Mouse (Mus musculus) liver, embryonic 13.5 days (tissue): ENCODE measurements around the gene Ddx46. TPM values are rescaled to one million over a fixed set of nuclear protein-coding genes. Genes with fewer than 3 reads are reported as not detected.

ENCODE experiments used
- ATAC-seq: fragments of 200-750 bp; cut with Nextera tagmentation; 2 replicates; pipeline ENCODE4 v1.8.0; 2017; ENCODE audit warnings: low read depth, mild to moderate bottlenecking, moderate number of reproducible peaks, moderate library complexity
- DNase-seq: peaks from one replicate; pipeline ENCODE4 v3.0.0; 2022
- H3K27ac ChIP-seq: fragments of 300-500 bp; sonication (generic); 2 replicates; pipeline ENCODE4 v1.5.1; 2015; ENCODE audit warnings: moderate library complexity, mild to moderate bottlenecking, inconsistent platforms
- H3K27me3 ChIP-seq: fragments of 300-500 bp; sonication (generic); 2 replicates; pipeline ENCODE4 v1.6.1; 2015; ENCODE audit warnings: mild to moderate bottlenecking, inconsistent platforms
- H3K36me3 ChIP-seq: fragments of 300-500 bp; sonication (generic); 2 replicates; pipeline ENCODE4 v1.6.1; 2015; ENCODE audit warnings: mild to moderate bottlenecking, inconsistent platforms
- H3K4me1 ChIP-seq: fragments of 300-500 bp; sonication (generic); replicated peaks from 2 replicates; pipeline ENCODE4 v1.6.1; 2015; ENCODE audit warnings: inconsistent platforms
- H3K4me2 ChIP-seq: fragments of 300-500 bp; sonication (generic); 2 replicates; pipeline ENCODE4 v1.6.1; 2015; ENCODE audit warnings: inconsistent platforms, mild to moderate bottlenecking, moderate library complexity
- H3K4me3 ChIP-seq: fragments of 300-500 bp; sonication (generic); replicated peaks from 2 replicates; pipeline ENCODE4 v1.5.1; 2015; ENCODE audit warnings: mild to moderate bottlenecking, inconsistent platforms
- H3K9ac ChIP-seq: fragments of 300-500 bp; sonication (generic); 2 replicates; pipeline ENCODE4 v1.6.1; 2015; ENCODE audit warnings: mild to moderate bottlenecking, inconsistent platforms
- H3K9me3 ChIP-seq: fragments of 300-500 bp; sonication (generic); replicated peaks from 2 replicates; pipeline ENCODE4 v1.6.1; 2016; ENCODE audit warnings: inconsistent platforms
- WGBS: fragments of 180-500 bp; shearing (Covaris S2); methylation state at CpG from one replicate; pipeline ENCODE4 v1.1.7; 2015; ENCODE audit not compliant: insufficient replicate concordance; 5-methylcytosine and 5-hydroxymethylcytosine counted together
- polyA plus RNA-seq: library from polyadenylated mRNA; unstranded; fragments of >200 nt; fragmentation: Nextera tagmentation; extraction: Ambion mirVana; gene quantifications from 2 replicates; pipeline ENCODE4 v1.2.1, GENCODE M21; 2015

The Ddx46 gene
- 20.7 and 27.3 TPM in 2 replicates for polyA plus RNA-seq

GRCm38 (mm10) chr13:55634639-55635127, at the start of gene Ddx46:
TSS of gene Ddx46 (plus strand) at chr13:55635027.
- H3K27me3 ChIP-seq, result no peaks in the 10 kb centered on the region
- H3K4me1 ChIP-seq, result peaks cover 30% of the 10 kb centered on the region
- H3K9ac ChIP-seq, result peak within 1 kb of the TSS; percentile 94
- ATAC-seq, result peak; percentile 90
- H3K36me3 ChIP-seq, result peaks cover 62% of the 10 kb centered on the region
- H3K27ac ChIP-seq, result peak within 1 kb of the TSS; percentile 78
- DNase-seq, result peak; percentile 81
- peak within 1 kb of the TSS; percentile 100 for H3K4me3 ChIP-seq
- peak within 1 kb of the TSS; percentile 88 for H3K4me2 ChIP-seq
- H3K9me3 ChIP-seq, result no peaks in the 10 kb centered on the region
- 5% methylated on average over 30 of the region's 30 CpGs for WGBS

GRCm38 (mm10) chr13:55591961-55592490, 42.8 kb upstream of the Ddx46 start:
- ATAC-seq (peak; percentile 31; the same call in 1 of the 2 replicates), DNase-seq (no peak)
- 71% methylated on average over 4 of the region's 4 CpGs for WGBS

GRCm38 (mm10) chr13:55592512-55593253, 42.1 kb upstream of the Ddx46 start:
- ATAC-seq, result peak; percentile 97
- Histone ChIP-seq H3K27me3 (0 out of 2 replicates have a peak, but pooled peaks cover 12% of the 10 kb centered on the region), H3K4me3 (peak overlapping the region; percentile 90), H3K36me3 (peaks cover 35% of the 10 kb centered on the region), H3K9ac (peak overlapping the region; percentile 91), H3K9me3 (no peaks in the 10 kb centered on the region), H3K27ac (peak overlapping the region; percentile 71), H3K4me2 (peak overlapping the region; percentile 77), H3K4me1 (peaks cover 26% of the 10 kb centered on the region)
- WGBS, result 3% methylated on average over 29 of the region's 29 CpGs
- peak; percentile 96 for DNase-seq

More at GRCm38 (mm10) chr13:55591961-55592490, 42.8 kb upstream of the Ddx46 start:
- Histone ChIP-seq H3K27ac (no peak overlapping the region), H3K4me2 (0 out of 2 replicates have a peak overlapping the region, but pooled peaks have one; percentile 15), H3K9me3 (no peaks in the 10 kb centered on the region), H3K27me3 (0 out of 2 replicates have a peak, but pooled peaks cover 12% of the 10 kb centered on the region), H3K4me1 (peaks cover 26% of the 10 kb centered on the region), H3K36me3 (peaks cover 29% of the 10 kb centered on the region), H3K4me3 (no peak overlapping the region), H3K9ac (no peak overlapping the region)

GRCm38 (mm10) chr13:55593254-55593747, 41.5 kb upstream of the Ddx46 start:
- H3K9ac ChIP-seq, result peak overlapping the region; percentile 91
- DNase-seq (no peak), ATAC-seq (peak; percentile 39)
- H3K4me1 ChIP-seq, result peaks cover 26% of the 10 kb centered on the region
- WGBS, result under 1% methylated on average over 31 of the region's 31 CpGs
- peak overlapping the region; percentile 90 for H3K4me3 ChIP-seq
- H3K36me3 ChIP-seq, result peaks cover 39% of the 10 kb centered on the region
- no peaks in the 10 kb centered on the region for H3K9me3 ChIP-seq
- H3K27me3 ChIP-seq, result 0 out of 2 replicates have a peak, but pooled peaks cover 12% of the 10 kb centered on the region
- H3K4me2 ChIP-seq, result peak overlapping the region; percentile 77
- peak overlapping the region; percentile 71 for H3K27ac ChIP-seq

GRCm38 (mm10) chr13:55595375-55595774, 39.5 kb upstream of the Ddx46 start:
- WGBS, result 87% methylated on average over 12 of the region's 12 CpGs
- no peak for ATAC-seq
- no peak overlapping the region for H3K9ac ChIP-seq

DNA sequence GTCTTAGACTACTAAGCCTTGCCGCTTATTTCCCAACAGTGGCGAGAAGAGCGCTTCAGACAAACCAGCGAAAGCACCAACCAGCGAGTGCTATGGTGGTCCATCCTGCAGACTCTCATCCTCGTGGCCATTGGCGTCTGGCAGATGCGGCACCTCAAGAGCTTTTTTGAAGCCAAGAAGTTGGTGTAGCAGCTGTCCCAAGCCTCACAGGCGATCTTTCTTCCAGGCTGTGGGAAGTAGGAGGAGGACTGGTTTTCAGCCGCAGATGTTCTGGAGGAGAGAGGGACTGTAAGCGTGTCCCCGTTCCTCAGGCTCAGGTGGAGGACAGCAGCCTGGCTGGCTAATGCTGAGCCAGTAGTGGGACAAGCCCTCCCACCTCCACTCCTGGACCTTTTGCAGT, 38.0 kb upstream of the Ddx46 start:
- H3K4me3 ChIP-seq, result no peak overlapping the region
- no peak overlapping the region for H3K27ac ChIP-seq
- no peak overlapping the region for H3K4me2 ChIP-seq
- H3K9me3 ChIP-seq, result no peaks in the 10 kb centered on the region
- no peak for DNase-seq
- no peak for ATAC-seq
- H3K27me3 ChIP-seq, result no peaks in the 10 kb centered on the region
- peaks cover 39% of the 10 kb centered on the region for H3K36me3 ChIP-seq
- H3K4me1 ChIP-seq, result peaks cover 43% of the 10 kb centered on the region
- WGBS, result 92% methylated on average over 12 of the region's 12 CpGs
- no peak overlapping the region for H3K9ac ChIP-seq

More at GRCm38 (mm10) chr13:55595375-55595774, 39.5 kb upstream of the Ddx46 start:
- peaks cover 39% of the 10 kb centered on the region for H3K4me1 ChIP-seq
- peaks cover 39% of the 10 kb centered on the region for H3K36me3 ChIP-seq
- H3K9me3 ChIP-seq, result no peaks in the 10 kb centered on the region
- no peak overlapping the region for H3K27ac ChIP-seq
- no peak overlapping the region for H3K4me2 ChIP-seq
- H3K27me3 ChIP-seq, result 0 out of 2 replicates have a peak, but pooled peaks cover 5% of the 10 kb centered on the region
- DNase-seq, result no peak
- no peak overlapping the region for H3K4me3 ChIP-seq

DNA sequence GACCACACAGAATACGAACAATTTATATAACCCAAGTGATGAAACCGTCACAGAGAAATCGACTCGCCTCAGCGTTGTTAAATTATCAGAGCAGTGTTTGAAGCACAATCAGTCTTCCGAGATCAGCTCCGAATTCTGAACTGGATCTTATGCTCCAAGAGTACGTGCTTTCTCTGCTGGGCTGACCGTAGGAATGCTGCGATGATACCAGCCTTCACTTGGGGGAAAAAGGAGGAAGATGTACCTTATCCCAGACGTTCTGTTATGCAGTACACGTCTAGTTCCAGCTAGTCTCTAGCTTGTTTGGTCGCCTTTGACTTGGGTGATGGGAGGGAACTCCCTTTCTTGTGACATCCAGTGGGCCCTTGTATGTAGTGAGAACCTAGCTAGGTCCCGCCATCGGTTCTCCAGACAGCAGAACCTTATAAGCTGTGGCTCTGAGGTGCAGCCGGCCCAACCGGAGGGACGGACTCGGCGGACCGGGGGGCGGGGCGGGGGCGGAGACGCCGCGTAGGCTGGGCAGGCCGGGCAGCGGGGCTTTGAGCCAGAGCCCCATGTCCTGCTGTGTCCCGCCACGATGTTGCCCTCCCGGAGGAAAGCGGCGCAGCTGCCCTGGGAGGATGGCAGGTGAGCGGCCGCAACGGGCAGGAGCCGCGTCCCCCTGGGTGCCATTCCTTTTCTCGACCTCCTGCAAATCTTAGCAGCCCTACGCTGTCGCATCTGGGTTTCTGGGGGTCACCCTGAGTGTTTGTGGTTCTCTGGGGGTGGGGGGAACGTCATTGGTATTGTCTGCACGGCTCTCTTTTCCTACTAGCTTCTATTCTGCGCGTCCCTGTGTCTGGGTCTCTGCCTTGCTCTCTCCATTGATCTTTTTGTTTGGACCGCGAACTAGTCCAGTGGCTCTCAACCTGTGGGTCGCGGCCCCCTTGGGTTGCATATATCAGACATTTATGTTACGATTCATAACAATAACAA, 35.0 kb upstream of the Ddx46 start, which contains the start of gene B4galt7:
Gene B4galt7, plus strand, starts transcription at position 331 of the 975 bp plus-strand sequence.
- Histone ChIP-seq H3K9ac (peak within 1 kb of the TSS; percentile 85), H3K36me3 (peaks cover 43% of the 10 kb centered on the region), H3K4me2 (peak within 1 kb of the TSS; percentile 91), H3K9me3 (no peaks in the 10 kb centered on the region), H3K4me1 (peaks cover 21% of the 10 kb centered on the region), H3K4me3 (peak within 1 kb of the TSS; percentile 89), H3K27me3 (no peaks in the 10 kb centered on the region), H3K27ac (peak within 1 kb of the TSS; percentile 73)
- ATAC-seq, result peak; percentile 87
- DNase-seq, result peak; percentile 76
- WGBS, result 6% methylated on average over 51 of the region's 51 CpGs

- Histone ChIP-seq H3K4me1 (peaks cover 21% of the 10 kb centered on the region), H3K4me2 (peak overlapping the region; percentile 91), H3K27me3 (no peaks in the 10 kb centered on the region), H3K9me3 (no peaks in the 10 kb centered on the region), H3K27ac (no peak overlapping the region), H3K4me3 (peak overlapping the region; percentile 89), H3K36me3 (peaks cover 38% of the 10 kb centered on the region), H3K9ac (peak overlapping the region; percentile 85)
- ATAC-seq (peak; percentile 35; the same call in 1 of the 2 replicates), DNase-seq (no peak)
- 7% methylated on average over 9 of the region's 9 CpGs for WGBS
These were observed 34.2 kb upstream of the Ddx46 start for GRCm38 (mm10) chr13:55600657-55601056.

DNA sequence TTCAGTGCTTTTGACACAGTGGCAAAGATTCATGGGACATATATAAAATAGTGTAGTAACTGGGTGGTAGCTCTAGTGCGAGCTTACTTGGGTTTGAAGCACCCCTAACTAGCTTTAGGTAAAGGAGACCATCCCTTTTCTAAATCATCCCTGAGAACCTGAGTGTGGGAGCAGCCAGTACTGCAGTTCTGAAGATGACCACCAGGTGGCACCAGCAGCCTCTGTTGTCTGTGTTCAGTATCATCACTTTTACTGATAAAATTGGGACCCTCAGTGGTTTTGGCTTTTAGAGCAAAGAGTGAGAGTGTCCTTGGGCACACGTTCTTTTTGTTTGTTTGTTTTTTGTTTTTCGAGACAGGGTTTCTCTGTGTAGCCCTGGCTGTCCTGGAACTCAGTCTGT, 33.2 kb upstream of the Ddx46 start:
- DNase-seq (peak; percentile 70), ATAC-seq (no peak)
- no peaks in the 10 kb centered on the region for H3K27me3 ChIP-seq
- peaks cover 33% of the 10 kb centered on the region for H3K36me3 ChIP-seq
- H3K4me1 ChIP-seq, result peaks cover 21% of the 10 kb centered on the region
- 3% methylated on average over 3 of the region's 3 CpGs for WGBS
- no peak overlapping the region for H3K9ac ChIP-seq
- no peak overlapping the region for H3K27ac ChIP-seq
- H3K4me3 ChIP-seq, result 0 out of 2 replicates have a peak overlapping the region, but pooled peaks have one; percentile 89
- H3K4me2 ChIP-seq, result no peak overlapping the region
- no peaks in the 10 kb centered on the region for H3K9me3 ChIP-seq

GRCm38 (mm10) chr13:55604606-55605005, 30.2 kb upstream of the Ddx46 start:
- H3K9me3 ChIP-seq, result no peaks in the 10 kb centered on the region
- H3K27me3 ChIP-seq, result no peaks in the 10 kb centered on the region

More at GRCm38 (mm10) chr13:55604606-55605005, 30.2 kb upstream of the Ddx46 start:
- DNase-seq, result no peak
- Histone ChIP-seq H3K27ac (no peak overlapping the region), H3K9ac (no peak overlapping the region), H3K4me2 (no peak overlapping the region), H3K4me1 (peaks cover 19% of the 10 kb centered on the region), H3K36me3 (peaks cover 39% of the 10 kb centered on the region), H3K4me3 (no peak overlapping the region)
- no peak for ATAC-seq
- WGBS, result 86% methylated on average over 3 of the region's 3 CpGs
